Mouse (Mus musculus) kidney, postnatal 14 days (tissue): ENCODE results near the gene Pdcd6.

Experiments used
- DNase-seq: peaks from one replicate; pipeline ENCODE4 v3.0.0; 2022; ENCODE audit warnings: mixed read lengths

Pdcd6 gene

GRCm38 (mm10) chr13:74317170-74317849, at the start of gene Pdcd6:
TSS of gene Pdcd6 (minus strand) at chr13:74317580.
- DNase-seq, result peak; percentile 97

- DNase-seq, result peak; percentile 28
These were observed 46.5 kb upstream of the Pdcd6 start, which contains the start of gene Lrrc14b for GRCm38 (mm10) chr13:74363859-74364235. TSS of gene Lrrc14b (minus strand) at chr13:74364005.

GRCm38 (mm10) chr13:74363176-74363858, 45.9 kb upstream of the Pdcd6 start:
- DNase-seq, result peak; percentile 24

DNA sequence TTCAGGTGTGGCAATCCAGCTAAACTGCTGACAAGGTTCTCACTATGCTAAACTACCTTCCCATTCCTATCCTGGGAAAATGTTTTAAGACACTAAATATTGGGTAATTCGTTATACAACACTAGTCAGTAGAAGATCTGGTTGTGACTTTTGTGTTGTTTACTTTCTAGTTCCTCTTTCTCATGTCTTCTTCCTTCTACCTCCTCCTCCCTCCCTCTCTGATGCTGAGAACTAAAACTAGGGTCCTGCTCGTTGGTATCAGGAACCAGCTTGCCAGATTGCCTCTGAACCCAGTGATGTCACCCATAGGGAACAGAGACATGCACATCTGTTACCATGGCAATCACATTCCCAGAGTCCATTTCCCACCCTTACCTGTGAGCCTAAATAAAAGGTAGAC, 44.8 kb upstream of the Pdcd6 start:
- DNase-seq, result no peak

DNA sequence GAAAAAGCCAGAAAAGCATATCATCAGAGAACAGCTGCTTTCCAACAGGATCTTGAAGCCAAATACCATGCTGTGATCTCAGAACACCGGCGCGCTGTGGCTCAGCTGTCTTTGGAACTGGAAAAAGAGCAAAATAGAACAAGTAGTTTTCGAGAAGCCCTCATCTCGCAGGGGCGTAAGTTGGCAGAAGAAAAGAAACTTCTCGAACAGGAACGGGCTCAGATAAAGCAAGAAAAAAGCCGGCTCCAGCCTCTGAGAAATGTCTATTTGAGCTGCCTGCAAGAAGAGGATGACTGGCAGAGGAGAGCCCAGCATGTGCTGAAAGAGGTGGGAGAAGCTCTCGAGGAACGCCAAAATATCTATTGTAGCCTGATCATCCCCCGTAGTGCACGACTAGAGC, 39.1 kb upstream of the Pdcd6 start:
- DNase-seq, result no peak

DNA sequence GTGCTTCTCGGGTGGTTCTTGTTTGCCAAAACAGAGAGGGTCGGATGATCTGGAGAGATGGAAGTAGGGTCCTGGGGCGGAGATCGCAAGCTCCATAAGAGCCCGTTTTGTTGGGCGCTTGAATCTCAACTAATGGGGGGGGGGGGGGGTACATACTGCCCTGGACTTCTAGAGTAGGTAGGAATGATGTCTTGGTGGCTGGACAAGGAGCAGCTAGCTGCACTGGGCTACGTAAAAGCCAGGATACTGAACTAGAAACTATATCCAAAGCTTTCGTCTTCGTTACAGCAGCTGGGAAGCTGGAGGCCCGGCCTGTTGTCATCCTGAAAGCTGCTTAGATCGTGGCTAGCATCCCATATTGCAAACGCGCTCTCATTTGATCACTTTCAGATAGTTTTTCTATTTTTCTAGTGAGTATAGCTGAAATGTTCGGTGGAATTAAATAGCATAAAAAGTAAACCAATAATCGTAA, 33.1 kb upstream of the Pdcd6 start:
- no peak for DNase-seq

DNA sequence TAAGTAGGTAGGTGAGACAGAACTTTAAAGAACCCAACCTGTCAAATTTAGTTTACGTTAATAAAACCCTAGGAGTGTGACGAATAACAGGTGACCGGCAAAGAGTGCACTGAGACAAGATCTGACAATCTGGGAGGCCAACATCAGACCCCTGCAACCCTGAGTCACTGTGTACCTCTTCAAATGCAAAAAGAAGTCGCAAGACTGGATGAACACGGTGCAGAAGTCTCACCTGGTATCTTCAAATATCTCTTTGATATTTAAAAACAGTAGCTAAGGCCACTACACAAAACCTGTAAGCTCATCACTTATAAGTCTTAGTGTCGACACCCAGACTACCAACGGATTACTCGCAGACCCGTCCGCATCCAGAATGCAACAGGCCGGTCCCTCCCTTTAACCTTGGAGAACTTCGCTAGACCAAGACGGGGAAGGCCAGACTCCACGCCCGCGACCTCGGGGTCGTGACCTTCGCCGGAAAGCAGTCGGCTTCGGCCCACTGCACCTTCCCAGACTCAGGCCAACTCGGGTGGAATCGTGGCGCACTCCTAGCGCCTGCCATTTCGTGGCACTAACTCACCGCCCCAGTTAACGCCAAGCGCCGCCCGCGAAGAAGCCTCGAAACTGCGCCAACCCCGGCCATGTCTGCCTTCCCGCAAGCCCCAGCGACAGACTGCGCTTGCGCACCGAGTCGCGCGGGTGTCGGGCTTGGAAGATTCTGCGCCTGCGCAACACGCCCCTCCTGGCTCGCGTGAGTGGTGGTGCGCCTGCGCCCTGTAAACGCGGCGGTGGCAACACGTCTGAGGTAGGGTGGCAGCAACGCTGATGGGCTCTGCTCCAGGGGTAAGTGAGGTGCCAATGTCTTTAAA, 32.4 kb upstream of the Pdcd6 start, which contains the start of the genes Sdha and Ccdc127:
TSS of gene Sdha (minus strand) at position 715 of the 869 bp plus-strand sequence.
TSS of gene Ccdc127 (plus strand) at position 744 of the 869 bp plus-strand sequence.
- peak; percentile 97 for DNase-seq

- peak; percentile 47 for DNase-seq
These were observed 23.7 kb upstream of the Pdcd6 start for GRCm38 (mm10) chr13:74341036-74341435.

GRCm38 (mm10) chr13:74329321-74329720, 11.9 kb upstream of the Pdcd6 start:
- DNase-seq, result no peak

DNA sequence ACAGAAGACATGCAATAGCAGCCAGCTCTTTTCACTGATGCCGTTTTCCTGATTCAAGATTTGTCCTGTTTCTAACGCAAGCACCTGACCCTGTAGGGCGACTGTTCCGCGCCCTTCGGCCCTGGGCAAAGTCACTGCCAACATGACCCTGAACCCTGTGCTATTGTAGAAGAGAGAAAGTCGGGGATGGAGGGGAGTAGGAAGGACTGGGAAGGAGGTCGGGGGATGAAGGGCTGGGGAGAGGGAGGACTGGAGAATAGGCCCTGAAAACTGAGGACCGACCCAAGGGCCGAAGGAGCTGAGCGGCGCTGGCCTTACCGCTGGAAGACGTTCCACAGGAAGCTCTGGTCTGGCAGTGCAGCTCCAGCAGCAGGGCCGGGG, 601 bp downstream of the Pdcd6 start:
- DNase-seq, result no peak

- DNase-seq, result peak; percentile 9
These were observed 994 bp downstream of the Pdcd6 start for GRCm38 (mm10) chr13:74316386-74316785.

GRCm38 (mm10) chr13:74314616-74315015, 2.8 kb downstream of the Pdcd6 start:
- DNase-seq, result no peak

DNA sequence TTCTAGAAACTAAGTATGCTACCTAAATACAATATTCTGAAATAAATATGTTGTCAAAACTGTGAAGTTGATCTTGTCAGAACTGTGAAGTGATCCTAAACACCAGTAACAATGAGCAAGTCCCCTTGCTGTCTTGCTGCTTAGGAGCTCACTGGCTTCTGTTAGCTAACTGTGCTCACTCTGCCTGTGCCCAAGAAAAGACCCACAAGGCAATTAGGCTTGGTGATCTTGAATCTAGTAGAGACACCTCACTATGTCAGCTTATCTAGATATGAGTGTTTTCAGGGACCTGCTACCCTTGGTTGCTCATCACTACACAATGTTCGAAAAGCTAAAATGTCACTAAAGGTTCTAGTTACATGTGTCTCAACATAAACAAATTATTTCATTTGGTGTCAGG, 11.6 kb downstream of the Pdcd6 start:
- no peak for DNase-seq

DNA sequence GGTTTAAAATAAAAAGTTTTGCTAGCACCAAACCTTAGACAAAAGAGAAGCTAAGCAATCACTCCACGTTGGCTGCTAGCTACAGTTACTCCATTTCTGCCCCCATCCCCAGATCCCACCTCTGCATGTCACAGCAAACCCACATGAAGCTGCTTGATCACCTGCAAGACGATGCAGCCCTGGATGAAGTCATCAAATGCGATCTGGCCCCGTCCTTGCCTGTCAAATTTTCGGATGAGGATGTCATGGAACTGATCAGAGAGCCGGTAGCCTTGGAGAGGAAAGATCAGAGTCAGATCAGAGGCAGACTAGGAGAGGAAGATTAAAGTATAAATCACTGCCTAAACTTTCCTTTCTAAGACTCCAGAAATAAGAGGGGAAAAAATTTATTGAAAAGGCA, 12.0 kb downstream of the Pdcd6 start:
- DNase-seq, result no peak

- no peak for DNase-seq
These were observed 15.0 kb downstream of the Pdcd6 start for GRCm38 (mm10) chr13:74302050-74303037.

DNA sequence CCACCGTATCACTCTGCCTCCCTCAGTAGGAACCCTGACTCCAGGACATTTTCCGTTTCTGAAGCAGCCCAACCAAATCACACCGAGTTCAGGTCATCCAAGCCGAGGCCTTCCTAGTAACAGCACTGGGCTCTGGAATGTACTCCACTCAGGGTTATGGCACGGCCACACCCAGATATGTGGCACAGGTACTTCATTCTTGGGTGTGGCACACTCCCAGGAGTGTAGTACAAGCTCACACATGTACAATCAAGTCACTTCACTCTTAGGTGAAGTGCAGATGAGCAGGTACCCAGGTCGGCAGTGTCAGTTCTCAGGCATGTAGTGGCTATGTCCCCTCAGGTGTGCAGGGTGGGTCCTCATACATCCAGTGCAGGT, 15.8 kb downstream of the Pdcd6 start:
- DNase-seq, result no peak

DNA sequence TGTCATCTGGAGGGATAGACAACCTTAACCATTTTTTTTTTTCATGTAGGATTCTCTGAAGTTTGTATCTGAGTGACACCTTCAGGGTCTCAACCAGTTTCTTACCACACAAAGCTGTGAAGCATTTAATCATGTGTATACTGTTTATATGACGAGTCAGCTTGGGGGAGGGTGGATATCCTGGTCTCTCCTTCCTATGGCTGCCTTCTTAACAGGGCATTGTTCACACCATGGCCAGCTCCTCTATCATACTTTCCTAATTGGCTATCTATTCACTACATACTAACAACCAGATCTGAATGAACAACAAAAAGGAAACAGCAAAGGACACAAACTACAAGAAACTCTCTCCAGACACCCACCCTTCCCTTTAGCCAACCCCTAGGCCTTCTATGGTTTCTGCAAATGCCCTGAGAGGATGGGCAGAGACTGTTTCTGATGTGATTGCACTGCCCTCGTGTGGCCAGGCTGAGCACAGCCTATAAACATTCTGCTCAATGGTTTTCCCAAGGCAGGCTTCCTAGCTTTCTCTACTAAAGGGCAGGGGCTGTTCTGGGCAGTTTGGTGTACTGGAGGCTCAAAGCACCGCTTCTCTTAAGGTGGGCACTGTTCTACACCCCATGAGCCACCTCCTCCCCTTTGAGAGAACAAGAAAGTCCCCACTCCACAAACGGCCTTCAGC, 16.3 kb downstream of the Pdcd6 start:
- DNase-seq, result peak; percentile 73

- no peak for DNase-seq
These were observed 21.0 kb downstream of the Pdcd6 start for GRCm38 (mm10) chr13:74296376-74296775.

- peak; percentile 40 for DNase-seq
These were observed 25.2 kb downstream of the Pdcd6 start, which contains the start of gene Ahrr for GRCm38 (mm10) chr13:74292167-74292566. TSS of gene Ahrr (minus strand) at chr13:74292331.

- DNase-seq, result no peak
These were observed 27.7 kb downstream of the Pdcd6 start for GRCm38 (mm10) chr13:74289646-74290045.

DNA sequence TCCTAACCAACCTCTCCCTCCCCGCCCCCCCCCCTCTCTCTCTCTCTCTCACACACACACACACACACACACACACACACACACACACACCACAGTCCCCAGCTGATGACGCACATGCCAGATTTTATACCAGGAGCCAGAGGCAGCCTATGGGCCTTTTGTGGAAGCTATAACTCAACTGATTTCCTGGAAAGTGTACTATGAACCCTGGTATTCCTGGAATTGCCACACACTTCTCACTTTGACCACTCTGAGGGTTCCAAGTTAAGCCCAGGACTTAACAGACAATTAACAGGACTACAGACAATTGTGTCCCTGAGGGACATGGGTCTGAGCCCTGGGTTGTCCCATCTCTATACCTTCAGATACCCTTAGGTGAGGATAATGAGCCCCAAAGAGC, 35.1 kb downstream of the Pdcd6 start:
- no peak for DNase-seq
